Mouse (Mus musculus): ENCODE data around the gene Prrt3. TPM values are rescaled to one million over a fixed set of nuclear protein-coding genes. Genes with fewer than 3 reads are reported as not detected.
A peak's percentile ranks its signal among the peaks of the same experiment; 100 is the strongest.

The Prrt3 gene
- polyA plus RNA-seq, 1 experiment from 2014 or later, result 0.27 TPM

DNA sequence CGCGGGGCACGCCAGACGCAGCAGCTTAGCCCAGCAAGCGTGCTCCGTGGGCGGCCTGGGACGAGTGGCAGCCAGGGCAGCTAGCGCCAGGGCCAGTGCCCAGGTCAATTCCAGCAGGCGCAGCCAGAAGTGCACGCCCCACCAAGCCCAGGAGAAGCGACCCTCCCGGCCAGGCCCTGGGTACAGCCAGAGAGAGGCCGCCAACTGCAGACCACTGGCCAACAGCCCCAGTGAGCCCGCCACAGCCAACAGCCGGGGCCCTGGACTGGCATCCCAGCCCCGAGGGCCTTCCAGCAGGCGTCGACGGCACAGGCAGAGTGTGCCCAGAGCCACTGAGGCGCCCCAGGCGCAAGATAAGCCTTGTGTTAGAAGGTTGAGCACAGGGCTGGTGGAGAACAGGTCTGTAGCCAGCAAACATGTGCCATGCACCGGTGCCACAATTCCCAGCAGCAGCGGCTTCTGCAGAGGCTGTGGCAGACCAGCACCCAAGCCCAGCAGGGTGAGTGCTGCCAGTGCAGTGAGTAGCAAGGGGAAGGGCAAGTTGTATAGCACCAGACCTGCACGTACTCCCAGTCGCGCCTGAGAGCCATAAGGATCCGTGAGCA is 6.6 kb downstream of the Prrt3 start:
- no peak for ATAC-seq (replicated peaks; ENCODE audit: insufficient number of reproducible peaks, low FRiP score, low TSS enrichment)
- Histone ChIP-seq H3K4me3 (ENCODE audit: low read depth, low read length) (peak overlapping the region; percentile 46), H3K4me1 (ENCODE audit: control insufficient read depth, insufficient read depth, low read length) (peaks cover 12% of the 10 kb centered on the region), H3K36me3 (ENCODE audit: control insufficient read depth, insufficient read depth, low read length) (peaks cover 7% of the 10 kb centered on the region; the same call in 1 of the 2 replicates), H3K27me3 (ENCODE audit: control insufficient read depth, insufficient read depth, low read length) (peaks cover 36% of the 10 kb centered on the region), H3K9ac (ENCODE audit: low read depth, low read length) (peak overlapping the region; percentile 67), H3K27ac (ENCODE audit: low read depth, low read length) (no peak overlapping the region), H3K4me2 (peak overlapping the region; percentile 82), H3K9me3 (replicated peaks; ENCODE audit: control insufficient read depth, low read length) (no peaks in the 10 kb centered on the region)
- 24% methylated on average over 28 of the region's 28 CpGs for WGBS (ENCODE audit: insufficient replicate concordance)

DNA sequence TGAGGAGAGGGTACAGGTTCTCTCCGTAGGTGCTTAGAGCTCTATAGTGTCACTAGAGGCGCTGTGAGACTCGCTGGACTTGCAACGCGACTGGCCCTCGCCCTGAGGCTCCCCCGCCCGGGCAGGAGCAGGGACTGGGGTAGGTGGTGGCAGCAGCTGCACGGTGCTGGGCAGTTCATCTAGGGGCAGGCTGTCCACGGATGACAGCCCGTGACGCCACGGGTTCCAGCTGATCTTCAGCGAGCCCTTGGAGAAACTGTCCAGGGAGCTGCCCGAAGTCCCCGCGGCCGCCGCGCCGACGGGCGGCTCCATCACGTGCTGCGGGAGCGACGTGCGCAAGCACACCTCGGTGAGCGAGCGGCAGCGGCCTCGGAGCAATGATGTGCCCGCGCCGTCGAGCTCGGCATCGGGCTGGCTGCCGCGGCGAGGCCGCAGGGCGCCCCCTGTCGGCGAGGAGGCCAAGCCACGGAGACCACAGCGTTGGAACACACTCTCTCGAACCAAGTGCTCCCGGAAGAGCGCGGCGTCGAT is 7.4 kb downstream of the Prrt3 start:
- H3K4me1 ChIP-seq (ENCODE audit: control insufficient read depth, insufficient read depth, low read length), result peaks cover 12% of the 10 kb centered on the region
- H3K4me3 ChIP-seq (ENCODE audit: low read depth, low read length), result peak overlapping the region; percentile 46
- peak; percentile 71 for ATAC-seq (replicated peaks; ENCODE audit: insufficient number of reproducible peaks, low FRiP score, low TSS enrichment)
- H3K9me3 ChIP-seq (replicated peaks; ENCODE audit: control insufficient read depth, low read length), result no peaks in the 10 kb centered on the region
- H3K27me3 ChIP-seq (ENCODE audit: control insufficient read depth, insufficient read depth, low read length), result peaks cover 28% of the 10 kb centered on the region
- H3K4me2 ChIP-seq, result peak overlapping the region; percentile 82
- peak overlapping the region; percentile 73 for H3K9ac ChIP-seq (ENCODE audit: low read depth, low read length)
- H3K27ac ChIP-seq (ENCODE audit: low read depth, low read length), result no peak overlapping the region
- H3K36me3 ChIP-seq (ENCODE audit: control insufficient read depth, insufficient read depth, low read length), result peaks cover 10% of the 10 kb centered on the region; the same call in 1 of the 2 replicates
- 2% methylated on average over 53 of the region's 54 CpGs for WGBS (ENCODE audit: insufficient replicate concordance)

DNA sequence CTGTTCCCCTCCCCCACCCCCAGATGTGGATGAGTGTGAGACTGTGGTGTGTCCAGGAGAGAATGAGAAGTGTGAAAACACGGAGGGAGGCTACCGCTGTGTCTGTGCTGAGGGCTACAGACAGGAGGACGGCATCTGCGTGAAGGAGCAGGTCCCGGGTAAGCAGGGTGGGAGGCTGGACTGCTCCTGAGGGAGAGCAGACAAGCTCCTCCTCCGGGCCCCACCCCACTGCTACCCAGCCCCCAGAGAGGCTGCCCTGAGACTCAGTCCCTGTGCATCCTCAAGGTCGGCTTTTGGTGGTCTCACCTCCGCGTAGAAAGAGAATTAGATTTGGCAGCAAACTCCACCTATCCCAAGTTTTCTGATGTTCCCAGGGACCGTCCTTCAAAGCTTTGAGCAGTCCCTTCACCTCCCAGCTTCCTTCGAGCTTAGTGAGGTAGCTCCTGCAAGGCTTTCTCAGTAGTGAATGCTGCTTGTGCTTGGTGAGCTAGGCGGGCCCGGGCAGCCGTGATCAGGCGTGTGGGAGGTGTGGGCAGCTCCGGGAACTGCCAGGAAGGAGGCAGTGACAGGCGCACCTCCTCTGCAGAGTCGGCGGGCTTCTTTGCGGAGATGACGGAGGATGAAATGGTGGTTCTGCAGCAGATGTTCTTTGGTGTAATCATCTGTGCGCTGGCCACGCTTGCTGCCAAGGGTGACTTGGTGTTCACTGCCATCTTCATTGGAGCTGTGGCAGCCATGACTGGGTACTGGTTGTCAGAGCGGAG is 9.4 kb downstream of the Prrt3 start:
- H3K9ac ChIP-seq (ENCODE audit: low read depth, low read length), result no peak overlapping the region
- H3K27me3 ChIP-seq (ENCODE audit: control insufficient read depth, insufficient read depth, low read length), result peaks cover 22% of the 10 kb centered on the region
- no peaks in the 10 kb centered on the region for H3K9me3 ChIP-seq (replicated peaks; ENCODE audit: control insufficient read depth, low read length)
- WGBS (ENCODE audit: insufficient replicate concordance), result 67% methylated on average over 24 of the region's 24 CpGs
- no peak for ATAC-seq (replicated peaks; ENCODE audit: insufficient number of reproducible peaks, low FRiP score, low TSS enrichment)
- no peak overlapping the region for H3K4me2 ChIP-seq
- no peak overlapping the region for H3K27ac ChIP-seq (ENCODE audit: low read depth, low read length)
- H3K36me3 ChIP-seq (ENCODE audit: control insufficient read depth, insufficient read depth, low read length), result peaks cover 13% of the 10 kb centered on the region; the same call in 1 of the 2 replicates
- H3K4me3 ChIP-seq (ENCODE audit: low read depth, low read length), result no peak overlapping the region
- H3K4me1 ChIP-seq (ENCODE audit: control insufficient read depth, insufficient read depth, low read length), result peaks cover 12% of the 10 kb centered on the region

DNA sequence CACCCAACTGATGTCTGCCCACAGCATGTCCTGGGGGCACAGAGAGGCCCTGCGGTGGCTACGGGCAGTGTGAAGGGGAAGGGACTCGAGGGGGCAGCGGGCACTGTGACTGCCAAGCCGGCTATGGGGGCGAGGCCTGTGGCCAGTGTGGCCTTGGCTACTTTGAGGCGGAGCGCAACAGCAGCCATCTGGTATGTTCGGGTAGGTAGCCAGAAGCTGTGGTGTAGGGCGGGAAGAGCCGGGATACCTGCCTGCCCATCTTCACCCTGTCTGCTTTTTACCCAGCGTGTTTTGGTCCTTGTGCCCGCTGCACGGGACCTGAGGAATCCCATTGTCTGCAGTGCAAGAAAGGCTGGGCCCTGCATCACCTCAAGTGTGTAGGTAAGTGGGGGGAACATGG is 12.3 kb downstream of the Prrt3 start:
- Histone ChIP-seq H3K4me2 (no peak overlapping the region), H3K27me3 (ENCODE audit: control insufficient read depth, insufficient read depth, low read length) (no peaks in the 10 kb centered on the region), H3K9ac (ENCODE audit: low read depth, low read length) (no peak overlapping the region), H3K36me3 (ENCODE audit: control insufficient read depth, insufficient read depth, low read length) (peaks cover 13% of the 10 kb centered on the region; the same call in 1 of the 2 replicates), H3K9me3 (replicated peaks; ENCODE audit: control insufficient read depth, low read length) (no peaks in the 10 kb centered on the region), H3K4me3 (ENCODE audit: low read depth, low read length) (no peak overlapping the region), H3K4me1 (ENCODE audit: control insufficient read depth, insufficient read depth, low read length) (peaks cover 4% of the 10 kb centered on the region; the same call in 1 of the 2 replicates), H3K27ac (ENCODE audit: low read depth, low read length) (no peak overlapping the region)
- WGBS (ENCODE audit: insufficient replicate concordance), result 91% methylated on average over 14 of the region's 14 CpGs
- no peak for ATAC-seq (replicated peaks; ENCODE audit: insufficient number of reproducible peaks, low FRiP score, low TSS enrichment)

DNA sequence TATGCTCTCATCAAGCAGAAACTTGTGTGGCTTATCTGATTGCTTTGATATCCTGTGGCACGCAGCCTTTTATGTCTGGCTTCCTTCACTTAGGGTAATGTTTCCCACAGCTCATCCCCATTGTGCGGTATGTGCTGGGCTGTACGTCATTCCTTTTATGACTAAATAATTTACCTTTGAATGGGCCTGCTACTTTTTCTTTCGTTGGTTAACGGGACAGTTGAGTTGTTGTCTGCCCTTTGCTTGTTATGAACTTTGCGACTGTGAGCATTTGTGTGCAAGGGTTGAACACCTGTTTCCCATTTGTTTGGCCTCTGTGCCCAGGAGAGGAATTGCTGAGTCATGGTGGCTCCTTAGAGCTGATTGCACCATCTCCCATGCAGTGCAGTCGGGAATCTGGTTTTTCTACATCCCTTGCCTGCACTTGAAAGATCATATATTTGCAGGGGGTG is 14.6 kb downstream of the Prrt3 start:
- Histone ChIP-seq H3K36me3 (ENCODE audit: control insufficient read depth, insufficient read depth, low read length) (peaks cover 13% of the 10 kb centered on the region; the same call in 1 of the 2 replicates), H3K4me3 (ENCODE audit: low read depth, low read length) (no peak overlapping the region), H3K9me3 (replicated peaks; ENCODE audit: control insufficient read depth, low read length) (no peaks in the 10 kb centered on the region), H3K4me1 (ENCODE audit: control insufficient read depth, insufficient read depth, low read length) (peaks cover 9% of the 10 kb centered on the region; the same call in 1 of the 2 replicates), H3K9ac (ENCODE audit: low read depth, low read length) (no peak overlapping the region), H3K27me3 (ENCODE audit: control insufficient read depth, insufficient read depth, low read length) (no peaks in the 10 kb centered on the region), H3K4me2 (no peak overlapping the region), H3K27ac (ENCODE audit: low read depth, low read length) (no peak overlapping the region)
- 66% methylated on average over 7 of the region's 7 CpGs for WGBS (ENCODE audit: insufficient replicate concordance)
- ATAC-seq (replicated peaks; ENCODE audit: insufficient number of reproducible peaks, low FRiP score, low TSS enrichment), result no peak

DNA sequence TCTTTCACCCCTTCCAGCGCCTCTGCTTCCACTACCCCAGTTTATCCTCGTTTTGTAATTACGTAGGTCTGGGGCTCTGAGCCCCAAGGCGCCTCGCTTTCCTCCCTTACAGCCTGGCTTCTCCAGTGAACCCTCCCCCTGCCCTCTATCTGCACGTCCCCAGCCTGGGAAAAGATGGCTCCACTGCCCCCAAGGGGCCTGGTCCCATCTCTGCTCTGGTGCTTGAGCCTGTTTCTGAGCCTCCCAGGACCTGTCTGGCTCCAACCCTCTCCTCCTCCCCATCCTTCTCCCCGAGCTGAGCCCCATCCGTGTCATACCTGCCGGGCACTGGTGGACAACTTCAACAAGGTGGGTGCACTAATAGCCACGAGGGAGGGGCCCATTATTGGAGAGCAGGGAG is 18.0 kb downstream of the Prrt3 start:
- H3K4me3 ChIP-seq (ENCODE audit: low read depth, low read length), result peak overlapping the region; percentile 61
- peak overlapping the region; percentile 77 for H3K9ac ChIP-seq (ENCODE audit: low read depth, low read length)
- 13% methylated on average over 10 of the region's 10 CpGs for WGBS (ENCODE audit: insufficient replicate concordance)
- peaks cover 12% of the 10 kb centered on the region for H3K27me3 ChIP-seq (ENCODE audit: control insufficient read depth, insufficient read depth, low read length)
- H3K4me1 ChIP-seq (ENCODE audit: control insufficient read depth, insufficient read depth, low read length), result peaks cover 12% of the 10 kb centered on the region; the same call in 1 of the 2 replicates
- 0 out of 2 replicates have a peak, but pooled peaks cover 3% of the 10 kb centered on the region for H3K36me3 ChIP-seq (ENCODE audit: control insufficient read depth, insufficient read depth, low read length)
- peak overlapping the region; percentile 87 for H3K4me2 ChIP-seq
- no peaks in the 10 kb centered on the region for H3K9me3 ChIP-seq (replicated peaks; ENCODE audit: control insufficient read depth, low read length)
- H3K27ac ChIP-seq (ENCODE audit: low read depth, low read length), result peak overlapping the region; percentile 88
- ATAC-seq (replicated peaks; ENCODE audit: insufficient number of reproducible peaks, low FRiP score, low TSS enrichment), result no peak

DNA sequence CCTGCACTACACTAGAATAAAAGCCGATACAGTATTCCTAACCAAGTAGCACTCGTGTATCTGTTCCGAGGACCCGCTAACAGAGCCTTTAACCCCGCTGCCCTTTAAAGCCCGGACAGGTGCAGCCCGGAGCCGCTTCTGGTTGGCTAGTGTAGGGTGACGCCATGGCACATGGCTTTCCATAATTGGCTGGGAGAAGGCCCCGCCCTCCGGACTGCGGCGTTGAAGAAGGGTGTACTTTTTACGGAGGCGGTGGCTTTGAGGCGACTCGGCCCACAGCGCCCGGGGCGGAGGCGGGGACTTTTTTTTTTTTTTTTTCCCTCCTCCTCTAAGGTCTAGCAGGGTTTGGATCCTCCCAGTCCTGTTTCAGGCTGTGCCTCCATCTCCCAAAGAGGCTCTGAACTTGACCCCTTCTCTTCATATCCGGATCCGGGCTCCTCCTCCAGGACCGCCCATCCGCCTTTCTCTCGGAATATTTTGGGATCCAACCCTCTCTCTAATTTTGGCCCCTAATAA is 18.6 kb downstream of the Prrt3 start, which contains the start of gene Creld1:
TSS of gene Creld1 (plus strand) at position 198 of the 516 bp plus-strand sequence.
- H3K36me3 ChIP-seq (ENCODE audit: control insufficient read depth, insufficient read depth, low read length), result no peaks in the 10 kb centered on the region
- peaks cover 12% of the 10 kb centered on the region; the same call in 1 of the 2 replicates for H3K4me1 ChIP-seq (ENCODE audit: control insufficient read depth, insufficient read depth, low read length)
- H3K4me3 ChIP-seq (ENCODE audit: low read depth, low read length), result peak within 1 kb of the TSS; percentile 61
- H3K9ac ChIP-seq (ENCODE audit: low read depth, low read length), result peak within 1 kb of the TSS; percentile 85
- under 1% methylated on average over 26 of the region's 26 CpGs for WGBS (ENCODE audit: insufficient replicate concordance)
- peak within 1 kb of the TSS; percentile 88 for H3K27ac ChIP-seq (ENCODE audit: low read depth, low read length)
- peak within 1 kb of the TSS; percentile 87 for H3K4me2 ChIP-seq
- no peaks in the 10 kb centered on the region for H3K9me3 ChIP-seq (replicated peaks; ENCODE audit: control insufficient read depth, low read length)
- peak; percentile 91 for ATAC-seq (replicated peaks; ENCODE audit: insufficient number of reproducible peaks, low FRiP score, low TSS enrichment)
- H3K27me3 ChIP-seq (ENCODE audit: control insufficient read depth, insufficient read depth, low read length), result peaks cover 12% of the 10 kb centered on the region

DNA sequence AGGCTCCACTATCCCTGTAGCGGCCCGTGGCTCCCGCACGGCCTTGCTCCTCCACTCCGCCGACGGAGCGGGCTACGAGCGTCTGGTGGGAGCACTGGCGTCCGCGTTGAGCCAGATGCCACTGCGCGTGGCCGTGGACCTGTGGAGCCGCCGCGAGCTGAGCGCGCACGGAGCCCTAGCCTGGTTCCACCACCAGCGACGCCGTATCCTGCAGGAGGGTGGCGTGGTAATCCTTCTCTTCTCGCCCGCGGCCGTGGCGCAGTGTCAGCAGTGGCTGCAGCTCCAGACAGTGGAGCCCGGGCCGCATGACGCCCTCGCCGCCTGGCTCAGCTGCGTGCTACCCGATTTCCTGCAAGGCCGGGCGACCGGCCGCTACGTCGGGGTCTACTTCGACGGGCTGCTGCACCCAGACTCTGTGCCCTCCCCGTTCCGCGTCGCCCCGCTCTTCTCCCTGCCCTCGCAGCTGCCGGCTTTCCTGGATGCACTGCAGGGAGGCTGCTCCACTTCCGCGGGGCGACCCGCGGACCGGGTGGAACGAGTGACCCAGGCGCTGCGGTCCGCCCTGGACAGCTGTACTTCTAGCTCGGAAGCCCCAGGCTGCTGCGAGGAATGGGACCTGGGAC is 19.1 kb downstream of the Prrt3 start:
- peak; percentile 55 for ATAC-seq (replicated peaks; ENCODE audit: insufficient number of reproducible peaks, low FRiP score, low TSS enrichment)
- no peaks in the 10 kb centered on the region for H3K9me3 ChIP-seq (replicated peaks; ENCODE audit: control insufficient read depth, low read length)
- 2% methylated on average over 65 of the region's 65 CpGs for WGBS (ENCODE audit: insufficient replicate concordance)
- H3K9ac ChIP-seq (ENCODE audit: low read depth, low read length), result peak overlapping the region; percentile 85
- H3K4me3 ChIP-seq (ENCODE audit: low read depth, low read length), result peak overlapping the region; percentile 61
- H3K27ac ChIP-seq (ENCODE audit: low read depth, low read length), result peak overlapping the region; percentile 88
- H3K4me2 ChIP-seq, result peak overlapping the region; percentile 87
- peaks cover 12% of the 10 kb centered on the region; the same call in 1 of the 2 replicates for H3K4me1 ChIP-seq (ENCODE audit: control insufficient read depth, insufficient read depth, low read length)
- H3K27me3 ChIP-seq (ENCODE audit: control insufficient read depth, insufficient read depth, low read length), result peaks cover 12% of the 10 kb centered on the region
- H3K36me3 ChIP-seq (ENCODE audit: control insufficient read depth, insufficient read depth, low read length), result no peaks in the 10 kb centered on the region

Measured in heart, embryonic 11.5 days (tissue).